Mouse (Mus musculus) kidney, postnatal 25 days (tissue): ENCODE data around the gene Krtap28-10.
A peak's percentile ranks its signal among the peaks of the same experiment; 100 is the strongest.

ENCODE experiments used
- DNase-seq, 2 experiments: peaks; one replicate each; pipeline ENCODE4 v3.0.0; 2021; ENCODE audit warnings: mixed read lengths in 2 of 2

Krtap28-10 gene

DNA sequence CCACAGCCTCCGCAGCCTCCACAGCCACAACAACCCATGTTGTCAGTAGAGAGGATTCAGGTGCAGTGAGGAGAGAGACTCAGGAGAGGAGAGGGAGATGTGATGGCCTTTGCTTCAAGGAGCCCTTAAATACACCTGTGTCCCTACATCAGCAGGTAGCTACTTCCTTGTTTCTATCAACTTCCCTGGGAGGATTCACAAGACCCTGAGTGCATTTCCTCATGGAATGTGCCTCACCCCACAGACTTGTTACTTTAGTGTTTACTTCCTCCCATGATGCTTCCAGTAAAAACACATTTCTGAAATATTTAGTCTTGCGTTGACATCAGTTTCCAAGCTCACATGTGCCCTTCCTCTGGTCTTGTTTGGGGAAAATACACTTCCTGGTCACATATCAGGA lies at the start of gene Krtap28-10:
Gene Krtap28-10, minus strand, starts transcription at position 101 of the 400 bp plus-strand sequence.
- no peak for DNase-seq

DNA sequence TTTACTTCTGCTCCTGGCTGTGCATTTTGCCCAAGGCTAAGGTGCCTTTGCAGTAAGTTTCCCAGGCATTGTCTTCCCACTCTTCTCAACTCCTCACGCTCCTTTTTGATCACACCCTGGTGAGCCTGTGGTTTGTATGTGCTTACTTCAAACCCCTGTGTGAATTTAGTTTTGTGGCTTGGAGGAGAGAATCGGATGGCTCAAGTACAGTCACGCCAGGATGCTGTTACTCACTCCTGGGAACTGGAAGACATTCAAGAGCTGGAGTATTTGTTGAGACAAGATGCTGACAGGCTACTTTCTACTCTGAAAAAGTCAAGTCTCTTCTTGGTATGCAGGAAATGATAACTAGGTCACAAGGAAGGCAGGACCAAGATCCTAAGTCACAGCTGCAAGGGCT lies 49.0 kb upstream of the Krtap28-10 start:
- DNase-seq, result no peak

DNA sequence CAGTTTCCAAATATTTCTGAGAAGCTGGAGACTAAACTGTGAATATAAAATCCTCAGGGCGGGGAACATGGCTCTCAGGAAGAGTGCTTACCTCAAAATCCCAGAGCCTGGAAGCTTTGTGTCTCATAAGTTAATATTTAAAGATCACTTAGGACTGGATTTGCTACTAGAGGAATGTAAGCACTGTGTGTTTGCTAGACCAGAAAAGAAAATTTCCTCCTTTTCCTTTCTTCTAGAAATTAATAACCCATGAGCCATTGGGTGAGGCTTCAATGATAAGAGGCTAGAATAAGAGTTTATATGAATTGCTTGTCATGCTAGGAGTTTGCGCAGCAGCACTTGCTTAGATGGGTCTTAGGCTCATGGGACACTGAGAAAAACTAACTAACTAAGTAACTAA lies 42.5 kb upstream of the Krtap28-10 start:
- DNase-seq, result no peak

DNA sequence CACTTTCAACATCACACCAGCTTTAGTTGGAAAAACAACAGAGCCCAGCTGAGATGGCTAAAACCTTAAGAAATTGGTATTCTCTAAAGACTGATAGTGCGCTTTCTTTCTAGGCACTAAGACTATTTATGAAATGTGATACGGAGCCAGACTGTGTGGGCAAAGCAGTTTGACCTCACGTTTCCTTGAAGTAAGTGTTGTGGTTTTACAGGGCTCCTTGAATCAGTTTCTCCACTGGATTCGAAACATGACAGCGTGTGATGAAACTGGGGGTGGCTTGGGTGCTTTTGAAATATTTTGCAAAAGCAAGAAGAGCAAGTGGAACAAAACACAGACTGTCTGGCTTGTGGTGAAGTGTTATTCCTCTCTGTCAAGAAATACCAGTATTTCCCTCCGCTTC lies 34.7 kb upstream of the Krtap28-10 start:
- no peak for DNase-seq

DNA sequence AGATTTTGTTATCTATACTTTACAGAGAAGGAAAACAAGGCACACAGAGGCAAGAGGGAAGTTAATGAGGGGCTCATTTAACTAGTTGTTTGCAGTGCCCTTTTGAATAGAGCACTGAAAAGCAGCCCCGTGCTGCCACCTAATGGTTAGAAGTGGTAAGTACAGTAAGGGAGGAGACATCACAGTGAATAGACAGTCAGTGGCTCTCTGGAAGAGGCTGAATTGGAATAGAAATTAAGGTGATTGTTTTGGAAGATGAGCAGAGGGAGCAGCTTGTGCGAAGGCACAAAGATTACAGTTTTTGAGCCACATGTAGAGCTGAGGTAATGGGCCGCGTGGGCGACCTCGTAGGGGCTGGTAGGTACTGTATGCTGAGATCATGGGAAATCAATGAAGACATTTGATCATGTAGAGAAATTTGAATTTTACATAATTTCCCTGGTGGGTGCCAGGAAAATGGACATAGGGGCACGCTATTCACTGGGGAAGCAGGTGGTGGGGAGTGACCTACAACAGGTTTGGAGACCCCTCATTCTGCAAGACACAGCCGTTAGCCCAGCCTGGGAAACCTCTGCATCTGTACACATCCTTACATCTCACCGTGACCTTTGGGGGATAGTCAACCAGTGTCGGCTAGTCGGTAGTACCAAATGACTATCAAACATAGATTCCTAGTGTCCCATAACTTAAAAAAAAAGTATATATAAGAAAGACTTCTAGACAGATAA lies 34.1 kb upstream of the Krtap28-10 start:
- peak in 1 of 2 experiments; percentile 38 for DNase-seq

DNA sequence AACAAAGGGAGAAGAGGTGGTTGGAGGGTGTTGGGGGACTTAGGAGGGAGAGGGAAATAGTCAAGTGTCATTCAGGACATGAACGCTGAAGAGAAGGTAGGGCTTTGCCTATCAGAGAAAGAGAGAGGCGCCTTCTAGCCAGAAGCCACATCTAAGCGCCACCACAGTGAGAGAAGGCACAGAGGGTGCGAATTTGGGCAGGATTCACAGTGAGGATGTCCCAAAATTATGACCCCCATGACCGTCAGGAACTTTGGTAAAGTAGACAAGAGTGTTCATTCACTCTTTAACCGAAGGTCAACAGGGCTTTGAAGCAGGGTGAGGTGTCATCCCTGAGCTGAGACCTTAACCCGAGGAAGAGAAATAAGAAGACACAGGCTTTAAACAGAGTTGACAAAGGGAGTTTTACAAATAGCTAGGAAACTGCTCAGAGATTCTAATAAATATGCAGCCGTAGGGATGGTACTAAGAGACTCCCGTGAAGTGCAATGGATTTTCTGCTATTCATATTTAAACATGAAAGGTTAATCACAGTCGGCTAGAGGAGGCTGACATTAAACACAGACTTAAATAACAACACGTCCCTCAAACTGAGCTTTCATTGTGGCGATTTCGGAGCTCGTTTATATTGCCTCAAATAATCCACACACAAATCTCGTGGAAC lies 33.4 kb upstream of the Krtap28-10 start:
- DNase-seq, result no peak

DNA sequence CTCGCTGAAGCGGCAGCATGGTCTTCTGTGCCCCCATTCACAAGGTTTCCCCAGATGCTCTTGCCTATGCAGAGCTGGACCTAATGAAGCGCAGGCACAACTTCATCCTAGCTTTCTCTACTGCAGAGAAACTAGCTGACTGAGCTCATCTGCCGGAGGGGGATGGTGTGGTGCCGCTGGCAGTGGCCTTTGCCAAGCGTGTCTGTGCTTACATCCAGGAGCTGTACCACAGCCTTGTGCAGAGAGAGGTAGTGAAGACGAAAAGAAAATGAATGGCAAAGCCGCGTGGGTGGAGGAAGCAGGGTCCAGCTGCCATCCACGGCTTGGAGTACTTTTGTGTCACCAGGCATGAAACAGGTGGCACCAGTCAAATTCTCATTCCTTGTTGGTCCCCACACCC lies 24.9 kb upstream of the Krtap28-10 start:
- DNase-seq, result no peak

DNA sequence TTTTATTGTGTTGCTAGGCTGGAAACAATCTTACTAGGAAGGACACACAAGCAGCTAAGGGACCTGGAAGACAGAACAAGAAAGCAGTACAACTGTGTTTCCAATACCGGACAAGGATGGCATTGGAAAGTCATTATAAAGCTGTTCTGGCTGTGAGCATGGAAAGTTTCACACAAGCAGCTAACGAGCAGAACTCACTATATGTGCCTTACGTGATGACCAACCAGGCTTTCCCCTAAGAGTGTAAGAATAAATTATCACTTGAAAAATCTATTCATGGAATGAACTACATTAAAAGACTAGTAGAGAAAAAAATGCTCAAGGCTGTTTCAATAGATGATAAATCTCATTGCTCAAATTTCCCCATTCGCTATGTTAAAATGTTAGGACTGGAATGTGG lies 24.3 kb upstream of the Krtap28-10 start:
- DNase-seq, result no peak

DNA sequence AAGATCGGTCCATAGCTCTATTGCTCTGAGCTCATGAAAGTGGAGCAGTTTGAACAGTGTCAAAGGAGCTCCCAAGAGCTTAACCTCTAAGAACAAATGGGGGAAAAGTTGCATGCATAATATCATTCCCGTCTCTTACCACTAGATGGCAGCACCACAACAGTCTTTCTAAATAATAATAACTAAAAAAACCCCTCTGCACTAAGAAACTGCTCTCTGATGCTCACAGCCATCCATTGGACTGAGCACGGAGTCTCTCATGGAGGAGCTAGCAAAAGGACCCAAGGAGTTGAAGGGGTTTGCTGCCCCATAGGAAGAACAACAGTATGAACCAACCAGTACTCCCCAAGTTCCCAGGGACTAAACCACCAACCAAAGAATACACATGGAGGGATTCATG lies 22.6 kb upstream of the Krtap28-10 start:
- peak in 1 of 2 experiments; percentile 40 for DNase-seq

DNA sequence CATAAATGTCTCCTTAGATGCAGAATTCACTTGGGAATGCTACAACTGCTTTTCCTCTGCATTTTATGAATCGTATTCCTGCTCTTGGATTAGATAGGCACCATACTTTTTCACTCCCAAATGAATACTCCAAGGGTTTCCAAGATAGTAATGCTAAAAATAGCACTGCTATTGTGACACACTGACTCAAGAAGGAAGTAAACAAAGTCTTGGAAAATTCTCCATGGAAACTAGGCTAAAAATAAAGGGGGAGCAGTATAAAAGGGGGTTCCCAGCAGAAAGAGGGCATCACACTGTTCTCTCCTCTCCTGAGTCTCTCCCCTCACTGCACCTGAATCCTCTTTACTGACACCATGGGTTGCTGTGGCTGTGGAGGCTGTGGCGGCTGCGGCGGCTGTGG lies 18.4 kb upstream of the Krtap28-10 start, which contains the start of gene Krtap28-13:
Gene Krtap28-13, plus strand, starts transcription at position 288 of the 400 bp plus-strand sequence.
- no peak for DNase-seq

DNA sequence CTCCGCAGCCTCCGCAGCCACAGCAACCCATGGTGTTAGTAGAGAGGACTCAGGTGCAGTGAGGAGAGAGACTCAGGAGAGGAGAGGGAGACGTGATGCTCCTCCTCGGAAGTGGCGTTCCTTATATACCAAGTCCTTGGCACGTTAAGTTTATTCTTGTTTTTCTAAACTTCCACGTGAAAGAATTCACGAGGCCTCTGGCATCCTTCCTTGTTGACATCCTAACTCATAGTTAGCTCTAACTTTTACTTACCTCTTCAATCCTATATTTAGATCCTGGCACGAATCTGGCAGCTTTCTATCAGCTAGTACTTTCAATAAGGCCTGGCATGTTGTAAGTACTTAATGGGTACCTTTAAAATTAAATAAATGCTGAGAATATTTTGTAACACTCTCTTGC lies 17.0 kb upstream of the Krtap28-10 start, which contains the start of gene A030005K14Rik:
Gene A030005K14Rik, minus strand, starts transcription at position 101 of the 400 bp plus-strand sequence.
- no peak for DNase-seq

DNA sequence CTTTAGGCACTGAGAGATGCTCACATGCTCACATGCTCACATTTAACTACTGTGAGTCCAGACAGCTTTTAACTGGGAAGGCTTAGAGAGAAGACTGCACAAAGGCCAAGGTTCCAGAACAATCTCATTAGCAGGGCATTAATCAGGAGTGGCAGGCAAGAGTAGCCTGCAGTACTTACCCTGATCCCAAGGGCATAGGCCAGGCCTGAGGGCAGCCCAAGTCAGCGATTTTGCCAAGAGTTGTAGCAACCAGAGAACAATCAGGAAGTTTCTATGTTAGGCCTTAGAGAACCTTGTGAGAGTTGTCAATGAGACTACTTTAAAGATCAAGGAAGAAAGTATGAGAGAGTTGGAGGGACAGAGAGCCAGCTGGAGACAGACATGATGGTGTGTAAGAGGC lies 16.2 kb upstream of the Krtap28-10 start:
- peak; percentile 35 to 66 for DNase-seq

DNA sequence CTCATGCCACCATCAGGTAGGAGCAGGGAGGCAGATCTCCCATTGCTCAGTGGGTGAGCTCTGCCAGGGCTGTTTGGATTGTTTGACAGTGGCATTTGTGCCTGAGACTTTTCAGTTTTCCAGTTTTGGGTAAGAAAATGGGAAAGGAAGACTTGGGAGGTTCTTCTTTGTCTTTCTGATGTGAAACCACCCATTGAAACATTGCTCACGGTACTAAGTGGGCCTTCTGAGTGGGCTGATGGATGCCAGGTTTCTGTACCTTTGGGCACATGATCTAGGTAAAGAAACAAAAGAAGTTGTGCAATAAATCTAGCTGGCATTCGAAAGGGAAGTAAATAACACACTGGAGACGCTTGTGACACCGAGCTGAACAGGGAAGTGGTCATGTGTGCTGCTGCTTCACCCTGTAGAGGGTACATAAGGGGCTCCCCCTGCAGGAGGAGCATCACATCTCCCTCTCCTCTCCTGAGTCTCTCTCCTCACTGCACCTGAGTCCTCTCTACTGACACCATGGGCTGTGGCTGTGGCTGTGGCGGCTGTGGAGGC lies 2.7 kb upstream of the Krtap28-10 start, which contains the start of gene Gm47969:
Gene Gm47969, plus strand, starts transcription at position 51 of the 546 bp plus-strand sequence.
- no peak for DNase-seq

DNA sequence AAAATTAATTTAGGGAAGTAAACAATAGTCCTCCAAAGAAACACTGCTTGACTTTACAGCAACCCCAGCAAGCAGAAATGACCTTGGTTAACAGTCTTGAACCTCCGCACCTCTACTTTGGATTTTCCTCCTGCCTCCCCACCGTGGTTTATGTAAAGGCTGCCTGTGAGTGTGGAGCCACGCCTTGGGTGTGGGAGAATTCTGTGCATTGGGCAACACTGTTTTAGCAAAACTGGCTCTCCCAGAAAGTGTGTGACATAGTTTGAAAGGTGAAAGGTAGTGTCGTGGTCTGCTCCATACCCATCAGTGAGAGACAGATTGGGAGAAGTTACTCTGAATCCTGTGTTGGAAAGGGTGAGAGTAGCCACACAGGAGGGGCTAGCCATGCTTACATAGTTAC lies 3.2 kb downstream of the Krtap28-10 start:
- no peak for DNase-seq

DNA sequence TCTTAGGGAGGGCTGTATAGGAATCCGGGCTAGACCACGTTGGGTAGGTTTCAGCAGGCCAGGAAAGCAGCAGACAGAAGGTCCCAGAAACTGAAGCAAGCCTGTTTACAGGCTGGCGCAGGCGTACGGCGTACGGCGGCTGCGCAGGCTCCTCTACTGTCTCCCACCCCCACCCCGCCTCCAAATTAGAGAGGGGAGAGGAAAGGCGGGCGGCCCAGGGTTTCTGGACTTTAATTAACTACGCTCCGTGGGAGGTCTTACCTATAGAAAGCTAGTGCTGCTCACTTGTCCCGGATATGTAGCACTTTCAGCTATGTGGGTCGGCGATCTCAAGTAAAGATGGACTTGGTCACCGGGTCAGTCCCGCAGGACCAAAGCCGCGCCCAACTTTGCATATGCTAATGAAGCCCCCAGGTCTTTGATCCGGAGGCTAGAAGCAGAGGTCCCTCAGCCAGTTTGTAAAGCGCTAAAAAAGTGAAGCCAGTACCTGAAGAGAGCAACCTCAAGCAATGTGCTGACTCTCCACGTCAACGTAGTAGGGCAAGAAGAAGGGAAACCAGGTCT lies 4.1 kb downstream of the Krtap28-10 start, which contains the start of gene Slc19a3:
Gene Slc19a3, minus strand, starts transcription at position 340 of the 564 bp plus-strand sequence.
- peak; percentile 61 to 71 for DNase-seq

DNA sequence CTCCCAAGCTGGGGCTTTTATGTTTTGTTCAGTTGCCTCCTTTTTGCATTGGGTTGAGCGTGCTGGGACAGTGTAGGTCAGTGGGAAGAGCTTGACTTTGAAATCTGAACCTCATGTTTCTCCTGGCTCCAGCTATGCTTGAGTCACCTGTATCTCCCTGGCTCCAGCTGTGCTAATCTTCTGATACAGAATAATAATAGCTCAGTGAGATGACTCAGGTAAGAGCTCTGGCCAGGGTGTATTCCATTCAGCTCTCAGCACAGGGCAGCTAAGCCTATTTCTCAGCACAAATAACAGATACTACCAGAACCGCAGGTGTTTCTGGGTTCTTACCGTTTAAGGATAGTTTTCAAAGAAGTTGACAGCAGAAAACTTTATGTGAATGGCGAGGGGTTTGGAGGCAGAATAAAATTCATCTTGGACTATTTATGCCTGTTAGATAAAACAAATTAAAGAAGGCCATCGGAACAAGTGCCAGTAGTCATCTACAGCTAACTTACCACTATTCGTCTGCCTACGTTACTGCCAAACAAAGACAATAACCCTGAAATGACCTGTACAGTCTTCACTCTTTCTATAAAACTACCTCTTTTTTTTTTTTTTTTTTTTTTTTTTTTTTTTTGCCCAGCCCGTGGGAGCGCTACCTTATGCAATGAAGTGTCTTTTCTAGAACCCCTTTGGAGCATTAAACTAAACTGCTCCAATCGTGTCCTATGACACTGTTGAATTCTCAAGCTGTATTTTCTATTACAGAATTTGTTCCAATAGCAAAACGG lies 5.2 kb downstream of the Krtap28-10 start:
- no peak for DNase-seq

DNA sequence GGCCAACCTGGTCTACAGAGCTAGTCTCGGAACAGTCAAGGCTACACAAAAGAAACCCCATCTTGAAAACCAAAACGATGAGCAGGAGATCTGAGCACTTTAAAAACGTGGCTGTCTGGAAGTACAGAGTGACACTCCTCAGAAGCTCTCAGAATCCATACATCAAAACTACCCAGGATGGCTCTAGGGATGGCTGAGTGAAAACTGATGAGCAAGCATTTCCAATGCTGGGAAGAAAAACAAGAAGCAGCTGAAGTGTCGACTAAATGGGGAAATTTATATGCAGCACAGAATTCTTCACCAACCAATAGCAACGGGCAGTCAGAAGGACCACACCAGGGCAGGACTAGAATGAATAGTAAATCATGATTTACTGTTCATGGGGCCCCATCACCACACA lies 7.8 kb downstream of the Krtap28-10 start:
- no peak for DNase-seq

DNA sequence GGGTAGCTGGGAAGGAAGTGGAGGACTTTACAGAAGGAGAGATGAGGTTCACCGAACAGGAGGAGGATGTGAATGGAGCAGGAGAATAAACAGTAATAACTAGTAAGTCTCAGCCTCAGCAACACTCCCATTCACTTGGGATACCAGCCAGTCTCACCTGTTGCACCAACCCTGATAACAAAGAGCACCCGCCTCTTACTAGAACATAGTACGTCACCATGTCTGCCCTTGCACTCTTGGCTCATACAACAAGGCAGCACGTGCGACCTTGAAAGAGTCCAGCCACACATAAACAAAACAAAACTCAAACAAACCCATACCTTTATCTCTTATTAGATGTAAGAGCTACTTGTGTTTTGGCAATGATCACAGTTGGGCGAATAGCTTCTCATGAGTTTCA lies 9.8 kb downstream of the Krtap28-10 start:
- no peak for DNase-seq

DNA sequence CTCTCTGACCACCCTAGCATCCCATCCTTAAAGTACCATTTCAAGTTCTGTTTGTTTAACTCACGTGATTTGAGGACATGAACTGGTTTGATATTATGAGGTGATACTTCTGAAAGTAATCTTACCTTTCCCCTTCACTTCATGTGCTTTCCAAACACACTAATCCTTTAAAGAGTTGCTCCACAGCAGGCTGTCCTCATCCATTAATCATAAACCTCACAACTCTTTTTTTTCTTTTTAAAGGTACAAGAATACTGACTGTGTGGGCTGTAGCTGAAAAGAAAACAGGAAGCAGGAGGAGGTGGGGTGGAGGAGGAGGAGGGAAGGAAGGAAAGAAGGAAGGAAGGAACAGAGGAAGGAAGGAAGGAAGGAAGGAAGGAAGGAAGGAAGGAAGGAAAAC lies 10.3 kb downstream of the Krtap28-10 start:
- no peak for DNase-seq

DNA sequence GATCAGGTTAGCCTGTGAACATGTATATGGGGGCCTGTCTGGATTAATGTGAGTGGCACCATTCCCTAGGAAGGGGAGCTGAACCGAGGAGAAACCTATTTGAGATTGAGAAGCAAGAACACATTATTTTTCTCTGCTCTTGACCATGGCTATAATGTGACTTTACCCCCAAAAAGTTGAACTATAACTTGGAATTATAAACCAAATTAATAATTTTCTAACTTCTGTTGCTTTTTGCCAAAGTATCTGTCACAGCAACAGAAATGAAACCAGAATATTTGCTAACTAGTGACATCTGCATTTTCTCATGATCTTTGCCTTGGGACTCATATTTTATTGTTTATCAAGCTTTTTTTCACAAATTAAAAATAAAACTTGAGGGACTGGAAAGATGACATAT lies 25.7 kb downstream of the Krtap28-10 start:
- DNase-seq, result no peak

DNA sequence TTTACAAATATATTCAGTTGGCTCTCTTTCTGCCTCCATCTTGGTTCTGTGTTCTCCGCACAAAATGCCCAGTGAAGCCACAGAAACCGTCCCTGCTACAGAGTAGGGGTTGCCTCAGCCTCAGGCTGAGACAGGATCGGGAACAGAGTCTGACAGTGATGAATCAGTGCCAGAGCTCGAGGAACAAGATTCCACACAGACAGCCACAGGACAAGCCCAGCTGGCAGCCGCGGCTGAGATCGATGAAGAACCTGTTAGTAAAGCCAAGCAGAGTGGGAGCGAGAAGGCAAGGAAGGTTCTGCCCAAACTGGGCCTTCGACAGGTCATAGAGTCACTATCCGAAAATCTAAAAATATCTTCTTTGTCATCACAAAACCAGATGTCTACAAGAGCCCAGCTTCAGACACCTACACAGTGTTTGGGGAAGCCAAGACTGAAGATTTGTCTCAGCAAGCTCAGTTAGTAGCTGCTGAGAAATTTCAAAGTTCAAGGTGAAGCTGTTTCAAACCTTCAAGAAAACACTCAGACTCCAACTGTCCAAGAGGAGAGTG lies 26.9 kb downstream of the Krtap28-10 start:
- DNase-seq, result no peak

DNA sequence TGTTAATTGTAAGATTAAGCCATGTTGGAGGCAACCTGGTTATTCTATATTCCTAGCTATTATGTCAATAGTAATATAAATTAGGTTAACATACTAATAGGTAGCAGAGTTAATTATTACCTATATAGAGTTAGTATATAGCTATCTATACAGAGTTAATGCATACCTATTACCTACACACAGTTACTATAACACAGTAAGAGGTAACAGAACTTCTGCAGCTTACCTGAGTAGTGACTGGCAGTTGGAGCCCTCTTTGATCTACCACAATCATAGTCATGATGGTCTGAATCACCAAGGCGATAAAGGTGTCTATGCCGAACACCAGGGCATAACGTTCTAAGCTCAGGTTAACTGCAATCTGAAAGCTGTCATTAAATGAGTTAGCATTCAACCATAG lies 27.8 kb downstream of the Krtap28-10 start:
- DNase-seq, result no peak
